Mouse (Mus musculus): Measurements from ENCODE around the gene Stx6.

DNA sequence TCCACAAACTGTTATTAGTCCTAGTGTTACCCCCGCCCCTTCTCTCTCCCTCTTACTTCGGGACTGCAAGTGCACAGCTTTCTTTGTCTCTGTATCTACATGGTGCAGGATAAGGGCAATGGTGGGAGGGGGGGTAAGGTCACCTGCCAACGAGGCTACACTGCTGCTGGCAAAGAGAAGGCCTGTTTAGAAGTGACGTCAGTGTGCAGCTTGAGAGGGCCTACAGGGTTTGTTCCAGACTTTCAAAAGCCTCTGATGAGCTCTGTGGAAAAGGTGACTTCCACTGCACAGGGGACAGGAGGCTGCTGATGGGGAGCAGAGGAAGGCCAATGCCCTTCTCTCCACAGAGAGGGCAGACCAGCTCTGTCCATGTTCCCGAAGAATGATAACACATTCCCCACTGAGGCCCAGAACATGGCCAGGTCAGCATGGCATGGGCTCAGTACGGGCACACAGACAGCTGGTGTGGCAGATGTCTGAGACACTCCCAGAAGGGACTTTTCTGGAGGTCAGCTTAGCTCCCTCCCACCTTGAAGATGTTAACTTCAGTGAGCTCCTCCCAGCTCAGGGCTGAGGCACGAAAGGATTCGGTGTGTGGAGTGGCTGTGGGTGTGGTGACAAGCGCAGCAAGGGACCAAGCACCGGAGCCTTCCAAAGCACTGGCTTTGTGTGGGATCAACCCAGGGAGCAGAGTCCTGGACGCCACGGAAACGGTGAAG lies 78.0 kb downstream of the Stx6 start:
- TF ChIP-seq POLR2A (IDR thresholded peaks at IDR 0.05; ENCODE audit: low read depth, low read length) (no peak), NRF1 (IDR thresholded peaks at IDR 0.05; ENCODE audit: low read depth, low read length) (no peak), TBP (conservative IDR thresholded peaks at IDR 0.05; ENCODE audit: low read depth, low read length) (no peak), CTCF (conservative IDR thresholded peaks at IDR 0.05 in 1 of 2, IDR thresholded peaks at IDR 0.05 in 1 of 2; ENCODE audit: low read depth in 2 of 2, low read length in 2 of 2) (no peak), ZNF384 (IDR thresholded peaks at IDR 0.05; ENCODE audit: low read depth, low read length) (no peak), JUND (conservative IDR thresholded peaks at IDR 0.05; ENCODE audit: low read depth, low read length) (no peak), TCF12 (IDR thresholded peaks at IDR 0.05; ENCODE audit: low read depth, low read length) (no peak), GABPA (IDR thresholded peaks at IDR 0.05; ENCODE audit: insufficient replicate concordance, low read depth, low read length) (no peak), RCOR1 (conservative IDR thresholded peaks at IDR 0.05; ENCODE audit: low read depth, low read length) (no peak)
